Mouse (Mus musculus) lung, postnatal 36 days (tissue): ENCODE measurements at regions not wholly inside any gene's neighbourhood (a gene's known extent, or its start where the extent isn't known, plus 50 kb on each side); places are given as distances from the start of the nearest gene placed in this dataset.

ENCODE experiments used
- DNase-seq: peaks from one replicate; pipeline ENCODE4 v3.0.0; 2022; ENCODE audit warnings: mixed read lengths

DNA sequence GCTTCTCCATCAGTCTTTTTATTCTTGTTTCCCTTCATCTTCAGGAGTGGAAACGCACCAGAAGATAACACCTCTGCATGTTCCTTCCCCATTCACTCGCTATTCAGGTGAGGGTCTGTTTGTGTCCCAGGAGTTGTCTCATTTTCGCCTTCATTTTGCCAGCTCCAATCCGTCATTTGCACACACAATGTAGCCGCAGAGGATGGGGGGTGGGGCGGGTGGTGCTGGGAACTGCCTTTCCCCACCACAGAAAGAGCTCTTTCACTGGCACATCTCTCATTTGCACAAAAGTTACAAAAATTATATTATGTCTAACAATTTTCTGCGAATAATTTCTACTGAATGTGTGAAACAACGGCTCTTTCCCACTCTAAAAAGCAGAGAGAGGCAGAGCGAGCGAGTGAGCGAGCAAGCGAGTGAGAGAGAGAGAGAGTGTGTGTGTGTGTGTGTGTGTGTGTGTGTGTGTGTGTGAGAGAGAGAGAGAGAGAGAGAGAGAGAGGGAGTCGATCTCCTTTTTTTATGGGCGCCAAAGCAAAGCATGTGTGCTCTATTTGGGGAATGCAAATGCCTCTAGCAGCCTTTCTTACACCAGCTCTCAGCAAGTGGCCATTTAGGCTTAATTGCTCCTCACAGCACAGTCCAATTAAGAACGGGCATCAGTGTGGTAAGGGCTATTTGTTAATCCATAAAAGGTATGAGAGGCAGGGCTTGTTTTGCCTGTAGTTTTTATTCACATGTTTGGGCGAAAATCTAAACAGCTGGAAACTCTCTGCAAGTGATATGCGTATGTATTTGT, 225.2 kb upstream of the Kif2a start:
- no peak for DNase-seq

DNA sequence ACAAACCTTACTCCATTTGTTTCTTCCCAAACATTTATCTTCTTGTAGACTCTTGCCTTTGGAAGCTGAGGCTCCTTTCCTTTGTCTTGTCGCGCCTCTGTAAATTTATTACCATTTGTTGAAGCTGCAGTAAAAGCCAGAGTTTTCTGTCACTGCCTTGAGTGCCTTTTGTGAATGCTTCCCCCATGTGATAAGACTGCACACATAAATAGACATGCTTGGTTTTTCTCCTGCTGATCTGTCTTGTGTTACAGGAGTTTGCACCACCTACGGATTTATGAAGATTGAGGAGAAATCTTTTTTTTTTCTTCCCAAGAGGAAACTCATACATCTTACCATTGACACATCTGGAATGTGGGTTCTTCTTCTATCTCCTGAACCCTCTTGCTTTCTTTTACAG, 222.2 kb upstream of the Kif2a start:
- no peak for DNase-seq

DNA sequence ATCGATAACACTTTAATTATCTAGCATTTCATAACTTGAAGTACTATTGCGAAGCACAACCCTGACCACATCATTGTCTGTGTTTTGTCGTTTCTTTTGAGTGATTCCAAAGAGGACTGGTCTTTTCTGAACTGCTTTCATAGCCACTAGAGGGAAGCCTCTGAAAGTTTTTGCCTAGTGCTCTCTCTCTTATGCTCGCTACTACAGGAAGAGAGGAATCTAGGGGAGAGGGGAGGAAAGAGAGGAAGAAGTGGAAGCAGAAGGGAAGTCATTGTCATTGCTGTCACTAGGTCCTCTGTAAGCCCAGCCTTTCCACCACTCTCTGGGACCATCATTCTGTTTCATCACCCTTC, 217.1 kb upstream of the Kif2a start:
- DNase-seq = peak; percentile 12

- DNase-seq = peak; percentile 70
These were observed 216.6 kb upstream of the Kif2a start for GRCm38 (mm10) chr13:107238364-107239034.

GRCm38 (mm10) chr13:107219456-107219855, 197.5 kb upstream of the Kif2a start:
- peak; percentile 8 for DNase-seq

- DNase-seq = no peak
These were observed 196.4 kb upstream of the Kif2a start for GRCm38 (mm10) chr13:107218351-107218750.

- DNase-seq = no peak
These were observed 195.9 kb upstream of the Kif2a start for GRCm38 (mm10) chr13:107217825-107218224.

- DNase-seq = no peak
These were observed 191.4 kb upstream of the Kif2a start for GRCm38 (mm10) chr13:107213281-107213680.

DNA sequence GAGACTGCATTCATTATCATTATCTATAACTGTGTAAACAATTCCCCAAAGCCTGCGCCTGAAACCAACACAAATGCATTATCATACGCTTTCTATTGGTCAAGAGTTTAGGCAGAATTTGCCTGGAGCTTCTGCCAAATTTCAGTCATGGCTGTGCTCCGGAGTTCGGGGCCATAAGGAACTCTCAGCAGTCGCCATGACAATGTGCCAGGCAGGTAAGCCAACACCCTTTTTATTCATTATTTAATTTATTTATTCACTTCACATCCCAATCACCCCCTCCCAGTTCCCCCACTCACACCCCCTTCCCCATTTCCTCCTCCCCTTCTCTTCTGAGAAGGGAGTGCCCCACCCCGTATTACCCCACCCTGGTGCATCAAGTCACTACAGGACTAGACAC, 188.8 kb upstream of the Kif2a start:
- DNase-seq = no peak

- DNase-seq = peak; percentile 84
These were observed 185.6 kb upstream of the Kif2a start for GRCm38 (mm10) chr13:107207354-107208181.

DNA sequence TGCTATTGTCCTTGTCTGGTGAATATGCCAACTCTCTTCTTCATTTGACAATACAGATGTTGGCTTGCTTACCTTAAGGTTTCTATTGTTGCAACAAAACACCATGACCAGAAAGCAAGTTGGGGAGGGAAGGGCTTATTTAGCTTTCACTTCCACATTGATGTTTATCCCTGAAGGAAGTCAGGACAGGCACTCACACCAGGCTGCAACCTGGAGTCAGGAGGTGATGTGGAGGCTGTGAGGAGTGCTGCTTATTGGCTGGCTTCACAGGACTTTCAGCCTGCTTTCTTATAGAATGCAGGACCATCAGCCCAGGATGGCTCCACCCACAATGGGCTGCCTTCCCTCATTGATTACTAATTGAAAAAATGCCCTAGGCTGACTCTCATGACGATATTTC, 177.9 kb upstream of the Kif2a start:
- DNase-seq = no peak

GRCm38 (mm10) chr13:107193426-107193825, 171.5 kb upstream of the Kif2a start:
- no peak for DNase-seq

DNA sequence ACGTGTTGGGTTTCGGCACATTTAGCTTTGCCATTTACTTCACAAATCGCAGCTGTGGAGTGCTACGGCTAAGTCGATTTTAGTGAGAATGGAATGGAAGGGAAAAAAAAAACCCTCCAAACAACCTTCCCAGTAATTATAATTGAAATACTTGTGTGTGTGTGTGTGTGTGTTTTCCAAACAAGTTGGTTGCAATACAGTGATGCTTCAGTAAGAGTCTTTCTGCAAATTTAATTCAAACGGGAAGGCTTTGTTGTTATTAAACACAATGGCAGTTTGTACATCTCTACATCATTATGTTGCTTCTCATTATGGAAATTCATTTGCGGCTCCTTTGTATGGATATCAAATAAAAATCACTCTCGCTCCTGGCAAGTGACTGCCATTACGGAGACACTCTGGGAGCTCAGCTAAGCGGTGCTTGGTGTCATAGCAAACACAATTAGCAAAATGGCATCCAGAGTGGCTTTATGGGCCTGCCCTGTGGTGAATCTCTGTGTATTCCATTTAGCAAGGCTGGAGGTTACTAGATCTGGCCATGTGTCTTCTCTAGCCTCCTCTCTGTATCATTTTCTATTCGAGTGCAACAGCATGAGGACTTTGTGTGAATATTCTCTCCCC, 165.4 kb upstream of the Kif2a start:
- no peak for DNase-seq

GRCm38 (mm10) chr13:107182544-107182943, 160.6 kb upstream of the Kif2a start:
- peak; percentile 78 for DNase-seq

DNA sequence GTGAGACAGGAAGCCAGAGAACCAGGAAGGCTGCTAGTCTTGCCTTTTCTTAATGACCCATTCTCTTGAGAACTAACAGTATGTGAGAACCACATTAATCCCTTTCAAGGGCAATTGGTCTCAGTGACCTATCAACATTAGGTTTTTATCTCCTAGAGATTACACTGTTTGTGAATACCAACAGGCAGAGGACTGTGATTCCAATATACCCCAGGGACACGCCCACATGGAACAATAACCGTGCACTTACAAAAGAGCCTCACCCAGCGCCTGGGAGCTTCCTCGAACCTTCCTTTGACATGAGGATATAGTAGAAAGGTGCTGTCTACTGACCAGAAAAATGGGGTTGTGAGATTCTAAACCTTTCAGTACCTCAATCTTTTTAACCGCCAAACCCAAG, 157.6 kb upstream of the Kif2a start:
- no peak for DNase-seq

DNA sequence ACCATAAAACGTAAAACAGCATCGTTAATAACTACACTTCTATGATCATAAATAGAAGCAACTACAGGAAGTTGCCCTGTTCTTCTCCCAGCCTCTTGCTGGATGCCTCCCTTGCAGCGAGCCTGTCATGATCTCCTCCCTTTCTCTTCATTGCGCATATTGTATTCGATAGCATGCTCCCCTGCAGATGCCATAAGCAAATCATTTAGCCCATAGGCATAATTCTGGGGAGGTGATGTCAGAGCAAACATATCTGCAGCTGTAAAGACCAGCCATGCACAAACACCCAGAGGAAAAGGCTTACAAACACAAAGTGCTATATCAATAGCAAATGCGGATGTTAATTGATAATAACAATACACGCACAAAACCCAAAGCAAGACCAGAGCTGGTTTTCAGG, 155.7 kb upstream of the Kif2a start:
- DNase-seq = no peak

DNA sequence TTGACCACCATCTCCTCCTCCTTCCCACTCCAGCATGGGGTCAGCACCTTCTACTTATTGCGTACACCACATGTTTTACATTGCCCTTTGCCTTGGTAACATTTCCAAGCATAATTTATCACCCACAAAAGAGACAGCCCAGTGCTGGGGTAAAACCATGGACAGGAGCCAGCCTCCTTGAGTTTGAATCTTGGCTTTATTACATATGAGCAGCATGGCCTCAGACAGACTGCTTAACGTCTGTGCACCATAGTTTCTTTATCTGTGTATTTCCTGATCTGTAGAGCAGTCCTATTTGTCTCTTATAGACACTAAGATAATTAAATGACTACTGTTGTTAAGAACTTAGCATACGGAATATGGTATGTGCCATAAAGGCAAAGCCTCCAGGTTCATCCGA, 154.0 kb upstream of the Kif2a start:
- no peak for DNase-seq

GRCm38 (mm10) chr13:107168599-107169149, 146.7 kb upstream of the Kif2a start:
- peak; percentile 70 for DNase-seq

- DNase-seq = no peak
These were observed 146.1 kb upstream of the Kif2a start for GRCm38 (mm10) chr13:107167856-107168598.

- no peak for DNase-seq
These were observed 129.6 kb upstream of the Kif2a start for GRCm38 (mm10) chr13:107151548-107151947.

DNA sequence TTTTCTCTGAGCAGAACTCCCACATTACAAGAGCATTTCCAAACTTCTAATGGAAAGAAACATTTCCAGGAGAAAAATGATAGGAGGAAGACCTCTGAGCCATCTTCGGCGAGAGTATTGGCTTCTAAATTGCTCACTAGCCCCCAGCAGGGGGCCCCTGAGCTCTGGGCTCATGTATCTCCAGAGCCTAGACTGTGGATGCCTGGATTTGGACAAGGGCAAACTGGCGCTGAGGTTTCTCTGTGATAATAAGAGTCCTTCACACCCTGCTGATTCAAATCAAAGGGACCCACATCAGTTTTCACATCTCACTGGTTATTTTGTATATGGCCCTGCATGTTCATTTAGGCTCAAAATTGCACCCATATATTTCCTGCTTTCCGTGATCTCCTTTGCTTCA, 119.3 kb upstream of the Kif2a start:
- DNase-seq = no peak

DNA sequence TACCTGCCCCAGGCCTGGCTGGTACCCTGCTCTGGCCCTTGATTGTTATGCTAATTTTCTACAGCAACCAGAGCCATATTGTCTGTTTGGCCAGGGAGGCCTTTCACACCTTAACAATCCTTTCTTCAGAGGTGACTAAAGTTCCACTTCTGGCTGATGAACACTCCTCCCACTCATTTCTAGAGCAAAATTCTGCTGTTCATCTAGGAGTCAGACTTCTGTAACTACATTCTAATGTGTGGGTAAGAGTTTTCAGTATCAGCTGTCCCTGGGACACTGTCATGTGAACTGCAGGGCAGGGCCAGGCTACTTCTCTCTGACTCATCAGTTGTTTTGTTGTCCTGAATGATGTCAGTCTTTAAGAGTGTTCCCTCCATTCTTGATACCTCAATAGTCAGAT, 112.2 kb upstream of the Kif2a start:
- no peak for DNase-seq
